Mouse (Mus musculus) heart, embryonic 11.5 days (tissue): ENCODE measurements around the gene Slc39a3. TPM values are rescaled to one million over a fixed set of nuclear protein-coding genes. Genes with fewer than 3 reads are reported as not detected.
A peak's percentile ranks its signal among the peaks of the same experiment; 100 is the strongest.

ENCODE experiments used
- ATAC-seq: fragments of 200-750 bp; cut with Nextera tagmentation; replicated peaks from 2 replicates; pipeline ENCODE4 v1.8.0; 2017; ENCODE audit warnings: moderate library complexity; ENCODE audit not compliant: insufficient number of reproducible peaks, low FRiP score, low TSS enrichment
- H3K27ac ChIP-seq: fragments of 300-500 bp; sonication (generic); 2 replicates; pipeline ENCODE4 v1.5.1; 2014; ENCODE audit warnings: mild to moderate bottlenecking, low read depth, low read length
- H3K27me3 ChIP-seq: fragments of 300-500 bp; sonication (generic); 2 replicates; pipeline ENCODE4 v1.6.1; 2014; ENCODE audit warnings: mild to moderate bottlenecking, low read length, mixed read lengths; ENCODE audit not compliant: control insufficient read depth, insufficient read depth
- H3K36me3 ChIP-seq: fragments of 300-500 bp; sonication (generic); 2 replicates; pipeline ENCODE4 v1.6.1; 2014; ENCODE audit warnings: mild to moderate bottlenecking, low read length, moderate library complexity, mixed read lengths; ENCODE audit not compliant: control insufficient read depth, insufficient read depth
- H3K4me1 ChIP-seq: fragments of 300-500 bp; sonication (generic); 2 replicates; pipeline ENCODE4 v1.6.1; 2014; ENCODE audit warnings: low read length; ENCODE audit not compliant: control insufficient read depth, insufficient read depth
- H3K4me2 ChIP-seq: fragments of 300-500 bp; sonication (generic); 2 replicates; pipeline ENCODE4 v1.6.1; 2014; ENCODE audit warnings: mild to moderate bottlenecking, moderate library complexity
- H3K4me3 ChIP-seq: fragments of 300-500 bp; sonication (generic); 2 replicates; pipeline ENCODE4 v1.5.1; 2014; ENCODE audit warnings: low read depth, low read length
- H3K9ac ChIP-seq: fragments of 300-500 bp; sonication (generic); 2 replicates; pipeline ENCODE4 v1.6.1; 2014; ENCODE audit warnings: mild to moderate bottlenecking, low read depth, low read length, moderate library complexity
- H3K9me3 ChIP-seq: fragments of 300-500 bp; sonication (generic); replicated peaks from 2 replicates; pipeline ENCODE4 v1.6.1; 2016; ENCODE audit warnings: low read length; ENCODE audit not compliant: control insufficient read depth
- WGBS: fragments of 180-500 bp; shearing (Covaris S2); extraction: QIAGEN DNeasy Blood & Tissue Kit; methylation state at CpG from one replicate; pipeline ENCODE4 v1.1.7; 2014; ENCODE audit not compliant: insufficient replicate concordance; 5-methylcytosine and 5-hydroxymethylcytosine counted together
- polyA plus RNA-seq: library from polyadenylated mRNA; unstranded; fragments of >200 nt; fragmentation: Nextera tagmentation; extraction: Ambion mirVana; gene quantifications from 2 replicates; pipeline ENCODE4 v1.2.1, GENCODE M21; 2014

Slc39a3 gene
- polyA plus RNA-seq, 1 experiment from 2014 or later, result 3.9 TPM

DNA sequence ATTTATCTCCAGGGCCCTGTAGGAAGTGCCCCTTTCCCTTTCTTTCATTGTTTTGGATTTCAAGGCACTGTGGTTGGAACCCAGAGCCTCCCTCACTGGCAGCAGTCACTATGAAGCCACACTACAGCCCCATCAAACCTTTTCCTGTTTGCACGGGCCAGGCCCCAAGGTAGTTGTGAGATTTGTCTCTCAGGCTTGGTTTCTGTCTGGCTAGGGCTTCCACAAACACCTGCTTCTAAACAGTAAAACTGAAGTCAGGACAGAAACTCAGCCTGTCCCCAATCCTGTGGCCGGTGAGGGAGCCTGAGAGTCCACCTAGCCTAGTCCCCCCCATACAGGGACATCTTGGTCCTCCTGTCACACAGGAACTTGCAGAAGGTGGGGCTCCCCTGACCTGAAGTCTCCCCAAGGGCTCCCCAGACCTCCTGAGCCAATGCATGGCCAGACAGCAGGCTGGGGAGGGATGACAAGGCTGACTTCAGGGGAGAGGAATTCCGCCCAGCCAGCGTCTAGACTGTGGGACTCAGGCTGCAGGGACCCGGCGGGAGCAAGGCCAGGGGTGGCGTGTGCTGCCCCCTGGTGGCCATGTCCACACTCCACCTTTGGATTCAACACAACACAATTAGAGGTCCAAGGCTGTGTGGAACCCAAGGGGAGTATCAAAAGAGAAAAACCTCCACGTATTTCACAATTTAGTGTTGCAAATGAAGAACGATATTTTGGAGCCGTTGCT, 49.4 kb downstream of the Slc39a3 start:
- Histone ChIP-seq H3K4me2 (no peak overlapping the region), H3K4me1 (peaks cover 19% of the 10 kb centered on the region), H3K9ac (peak overlapping the region; percentile 56; the same call in 1 of the 2 replicates), H3K27ac (peak overlapping the region; percentile 23), H3K36me3 (no peaks in the 10 kb centered on the region), H3K9me3 (no peaks in the 10 kb centered on the region), H3K27me3 (peaks cover 32% of the 10 kb centered on the region), H3K4me3 (no peak overlapping the region)
- peak; percentile 58 for ATAC-seq
- 8% methylated on average over 10 of the region's 10 CpGs for WGBS

DNA sequence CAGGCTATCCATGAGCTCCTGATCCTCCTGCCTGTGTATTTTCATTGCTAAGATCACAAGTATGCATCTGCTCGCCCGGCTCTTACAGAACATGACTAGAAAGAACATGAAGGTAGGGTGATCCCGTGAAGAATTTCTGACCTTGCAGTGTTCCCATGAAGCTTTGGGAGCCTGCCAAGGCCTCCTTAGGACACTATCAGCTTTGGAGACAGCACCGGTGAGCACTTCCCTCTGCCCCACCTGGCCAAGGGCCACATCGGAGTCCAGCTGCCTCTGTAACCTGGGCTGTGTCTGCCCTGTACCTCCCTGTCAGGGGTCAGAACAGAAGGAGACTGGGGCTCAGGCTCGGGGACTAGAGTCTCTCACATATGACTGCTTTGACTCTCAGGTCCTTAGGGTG, 50.5 kb downstream of the Slc39a3 start:
- WGBS, result 53% methylated on average over 6 of the region's 6 CpGs
- H3K9ac ChIP-seq, result no peak overlapping the region
- no peak overlapping the region for H3K4me2 ChIP-seq
- no peak for ATAC-seq
- H3K27me3 ChIP-seq, result peaks cover 30% of the 10 kb centered on the region
- no peaks in the 10 kb centered on the region for H3K9me3 ChIP-seq
- H3K4me3 ChIP-seq, result no peak overlapping the region
- H3K27ac ChIP-seq, result no peak overlapping the region
- H3K36me3 ChIP-seq, result no peaks in the 10 kb centered on the region
- peaks cover 19% of the 10 kb centered on the region for H3K4me1 ChIP-seq

DNA sequence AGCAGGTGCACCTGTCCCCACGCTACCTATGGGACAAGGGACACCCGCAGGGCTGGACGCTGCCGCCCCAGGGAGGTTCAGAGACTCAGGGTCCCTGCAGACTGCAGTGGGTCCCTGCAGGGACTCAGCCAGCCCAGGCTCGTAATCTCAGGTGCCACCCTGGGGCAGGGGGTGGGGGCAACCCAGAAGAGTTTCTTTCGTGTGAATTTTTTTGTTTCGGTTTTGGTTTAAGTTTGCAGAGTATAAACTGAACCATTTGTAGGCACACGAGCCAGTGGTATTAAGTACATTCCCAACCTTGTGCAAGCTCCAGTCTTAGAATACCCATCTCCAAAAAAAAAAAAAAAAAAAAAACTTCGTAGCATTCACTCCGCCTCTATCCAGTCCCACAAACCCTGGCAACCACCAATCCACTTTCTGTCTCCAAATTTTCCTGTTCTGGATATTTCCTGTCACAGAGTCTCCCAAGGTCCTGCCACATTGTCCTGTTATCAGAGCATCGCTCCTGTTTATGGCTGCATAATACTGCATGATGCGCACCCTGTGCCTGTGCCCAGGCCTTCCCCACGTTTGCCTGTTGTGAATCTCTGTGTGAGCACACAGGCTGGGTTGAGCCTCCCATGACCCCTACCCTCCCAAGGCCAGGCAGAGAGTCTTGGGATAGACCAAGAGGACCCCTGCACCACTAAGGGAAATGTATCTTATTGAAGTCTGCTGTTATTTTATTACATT, 51.1 kb downstream of the Slc39a3 start:
- H3K27ac ChIP-seq, result no peak overlapping the region
- peaks cover 30% of the 10 kb centered on the region for H3K27me3 ChIP-seq
- H3K4me1 ChIP-seq, result peaks cover 19% of the 10 kb centered on the region
- no peaks in the 10 kb centered on the region for H3K36me3 ChIP-seq
- H3K4me2 ChIP-seq, result peak overlapping the region; percentile 72
- peak overlapping the region; percentile 61 for H3K9ac ChIP-seq
- 33% methylated on average over 13 of the region's 13 CpGs for WGBS
- H3K4me3 ChIP-seq, result peak overlapping the region; percentile 36
- ATAC-seq, result no peak
- no peaks in the 10 kb centered on the region for H3K9me3 ChIP-seq

DNA sequence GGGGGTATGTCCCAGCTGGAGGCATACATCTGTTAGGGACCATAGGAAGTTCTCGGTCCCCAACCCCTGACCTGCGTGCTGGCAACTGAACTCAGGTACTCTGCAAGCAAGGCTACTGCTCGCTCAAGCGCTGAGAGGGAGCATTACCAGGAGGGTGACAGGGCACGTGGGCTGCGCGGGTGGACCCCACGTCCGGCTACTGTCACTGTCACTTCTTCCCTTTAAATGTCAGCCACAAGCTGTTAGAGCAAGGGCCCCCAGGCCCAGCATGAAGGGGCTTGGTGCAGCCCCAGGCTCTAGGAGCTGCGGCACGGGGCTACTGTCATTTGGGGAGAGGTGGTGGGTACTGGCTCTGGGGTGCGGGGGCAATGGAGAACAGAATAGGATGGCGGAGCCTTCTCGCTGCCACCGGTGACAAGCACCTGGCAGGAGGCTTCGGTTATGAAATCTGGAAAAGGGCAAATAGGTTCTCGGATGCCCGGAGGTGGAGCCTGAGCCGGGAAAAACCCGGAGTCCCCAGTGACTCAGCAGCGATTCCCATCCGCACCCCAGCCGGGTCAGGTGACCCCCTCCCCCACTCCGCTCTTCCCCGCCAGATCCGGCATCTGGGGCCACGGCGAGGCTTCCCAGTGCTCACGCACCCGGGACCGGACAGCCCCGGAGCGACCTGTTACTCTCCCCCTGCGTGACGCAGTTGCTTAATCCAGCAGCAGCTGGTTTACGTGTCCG, 51.8 kb downstream of the Slc39a3 start:
- no peak for ATAC-seq
- peaks cover 30% of the 10 kb centered on the region for H3K27me3 ChIP-seq
- H3K36me3 ChIP-seq, result no peaks in the 10 kb centered on the region
- H3K4me2 ChIP-seq, result peak overlapping the region; percentile 72
- peak overlapping the region; percentile 36 for H3K4me3 ChIP-seq
- H3K27ac ChIP-seq, result no peak overlapping the region
- peaks cover 19% of the 10 kb centered on the region for H3K4me1 ChIP-seq
- H3K9ac ChIP-seq, result peak overlapping the region; percentile 61
- 10% methylated on average over 37 of the region's 37 CpGs for WGBS
- no peaks in the 10 kb centered on the region for H3K9me3 ChIP-seq

DNA sequence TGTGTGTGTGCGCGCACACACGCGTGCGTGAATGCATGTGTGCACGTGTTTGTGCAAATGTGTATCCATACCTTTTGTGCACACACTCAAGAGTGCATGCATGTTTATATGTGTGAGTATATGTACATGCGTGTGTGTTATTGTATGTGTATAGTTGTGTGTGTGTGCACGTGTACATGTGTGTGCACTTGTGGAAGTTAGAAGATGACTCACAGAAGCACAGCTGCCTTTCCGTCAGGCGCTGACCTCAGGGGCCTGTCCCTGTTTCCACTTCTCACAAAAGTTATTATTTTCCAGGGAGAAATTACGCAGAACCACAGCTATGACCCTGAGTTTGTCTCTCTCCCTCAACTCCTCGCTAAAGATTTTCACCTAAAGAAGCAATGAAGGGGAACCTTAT, 53.0 kb downstream of the Slc39a3 start:
- no peak overlapping the region for H3K4me3 ChIP-seq
- peaks cover 19% of the 10 kb centered on the region for H3K4me1 ChIP-seq
- H3K36me3 ChIP-seq, result no peaks in the 10 kb centered on the region
- 89% methylated on average over 12 of the region's 12 CpGs for WGBS
- H3K27me3 ChIP-seq, result peaks cover 30% of the 10 kb centered on the region
- H3K9ac ChIP-seq, result no peak overlapping the region
- no peak overlapping the region for H3K27ac ChIP-seq
- ATAC-seq, result no peak
- no peaks in the 10 kb centered on the region for H3K9me3 ChIP-seq
- no peak overlapping the region for H3K4me2 ChIP-seq

DNA sequence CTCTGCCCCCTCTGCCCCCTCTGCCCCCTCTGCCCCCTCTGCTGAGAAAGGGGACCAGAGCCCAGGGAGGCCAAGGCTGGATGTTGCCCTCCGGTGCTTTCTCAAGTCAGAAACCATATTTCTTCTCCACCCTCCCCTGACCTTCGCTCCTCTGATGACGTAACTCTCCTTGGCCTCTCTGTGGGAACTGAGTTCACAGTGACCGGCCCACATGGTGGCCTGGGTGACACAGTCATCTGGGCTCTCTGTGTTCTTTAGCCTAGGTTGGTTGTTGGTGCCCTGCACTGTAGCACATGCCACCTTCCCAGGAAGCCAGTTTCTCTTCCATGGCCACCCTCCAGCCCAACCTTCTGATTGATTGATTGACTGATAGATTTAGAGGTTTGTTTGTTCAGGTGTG, 54.8 kb downstream of the Slc39a3 start:
- no peak overlapping the region for H3K9ac ChIP-seq
- H3K27me3 ChIP-seq, result peaks cover 27% of the 10 kb centered on the region
- no peaks in the 10 kb centered on the region for H3K9me3 ChIP-seq
- peaks cover 10% of the 10 kb centered on the region for H3K4me1 ChIP-seq
- WGBS, result 59% methylated on average over 4 of the region's 4 CpGs
- H3K27ac ChIP-seq, result no peak overlapping the region
- no peak for ATAC-seq
- no peaks in the 10 kb centered on the region for H3K36me3 ChIP-seq
- H3K4me3 ChIP-seq, result no peak overlapping the region
- no peak overlapping the region for H3K4me2 ChIP-seq

DNA sequence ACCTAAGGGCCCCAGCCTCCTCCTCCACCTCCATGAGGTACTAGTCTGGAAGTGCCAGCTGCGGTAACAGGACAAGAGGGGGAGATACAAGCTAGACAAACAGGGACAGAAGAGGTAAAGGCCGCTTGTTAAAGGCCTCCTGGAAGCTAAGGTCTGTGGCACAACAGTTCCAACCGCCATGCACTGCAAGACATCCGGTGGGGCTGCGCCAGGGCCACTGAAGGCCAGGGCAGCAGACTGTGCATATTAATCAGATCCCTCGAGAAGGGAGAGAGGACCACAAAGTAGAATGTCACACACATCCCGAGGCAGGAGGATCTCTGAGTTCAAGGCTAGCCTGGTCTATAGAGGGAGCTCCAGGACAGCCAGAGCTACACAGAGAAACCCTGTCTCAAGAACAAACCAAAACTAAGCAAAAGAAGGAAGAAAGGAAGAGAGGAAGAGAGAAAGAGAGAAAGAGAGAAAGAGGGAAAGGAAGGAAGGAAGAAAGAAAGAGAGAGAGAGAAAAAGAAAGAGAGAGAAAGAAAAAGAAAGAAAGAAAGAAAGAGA, 55.6 kb downstream of the Slc39a3 start:
- WGBS, result 58% methylated on average over 7 of the region's 7 CpGs
- H3K9ac ChIP-seq, result no peak overlapping the region

More for the DNA sequence above, 55.6 kb downstream of the Slc39a3 start:
- peaks cover 25% of the 10 kb centered on the region for H3K27me3 ChIP-seq
- ATAC-seq, result no peak
- peaks cover 9% of the 10 kb centered on the region for H3K4me1 ChIP-seq
- H3K4me2 ChIP-seq, result no peak overlapping the region
- no peaks in the 10 kb centered on the region for H3K9me3 ChIP-seq
- no peaks in the 10 kb centered on the region for H3K36me3 ChIP-seq
- no peak overlapping the region for H3K27ac ChIP-seq
- no peak overlapping the region for H3K4me3 ChIP-seq
